Comparison of ENCODE assay signal across 28 mouse cellular contexts in the genomic region with DNA sequence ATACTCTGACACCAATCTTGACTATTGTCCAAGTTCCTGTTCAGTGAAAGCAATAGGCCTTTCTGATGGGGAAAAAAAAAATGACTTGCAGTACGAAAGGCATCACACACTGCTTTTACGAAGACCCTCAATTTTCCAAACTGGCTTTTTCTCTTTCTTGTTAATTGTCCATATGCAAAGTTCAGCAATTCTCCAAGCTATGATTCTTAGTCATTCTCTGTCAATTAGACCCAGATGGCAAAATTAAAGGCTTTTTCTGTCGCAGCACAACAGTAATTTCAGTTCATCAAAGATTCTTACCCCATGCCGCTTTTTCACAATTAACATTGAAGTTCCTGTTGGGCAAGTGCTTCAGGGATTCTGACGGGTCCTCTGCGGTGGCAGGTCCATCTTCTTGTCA.
A peak's percentile ranks its signal among the peaks of the same experiment; 100 is the strongest.
DNase-seq lines count a peak whose midpoint lies in the region; ATAC-seq lines count a peak whose summit lies in the region.
"Had no signal": no experiment of that assay in that cellular context is flagged by ENCODE, and none has a peak within 500 bp of the region (broad histone marks: within the 10 kb centered on the region; RNA-seq: fewer than 3 reads in every experiment).

No protein-coding gene starts in this region.

- 50% methylated on average over 6 of the region's 6 CpGs for WGBS in forebrain, embryonic 14.5 days
- WGBS in forebrain, embryonic 11.5 days, result 58% methylated on average over 6 of the region's 6 CpGs
- WGBS in embryonic facial prominence, embryonic 10.5 days, result 46% methylated on average over 6 of the region's 6 CpGs
- 43% methylated on average over 6 of the region's 6 CpGs for WGBS in forebrain, embryonic 16.5 days

- no peaks in the 10 kb centered on the region for H3K4me1 ChIP-seq in forebrain, embryonic 14.5 days (ENCODE audit: control insufficient read depth, insufficient read depth, low read length)
- H3K4me1 ChIP-seq in forebrain, embryonic 11.5 days (replicated peaks; ENCODE audit: control insufficient read depth, insufficient read depth, low read length), result no peaks in the 10 kb centered on the region
- H3K4me1 ChIP-seq in embryonic facial prominence, embryonic 10.5 days, result peaks cover 4% of the 10 kb centered on the region; the same call in 1 of the 2 replicates
- peaks cover 2% of the 10 kb centered on the region; the same call in 1 of the 2 replicates for H3K4me1 ChIP-seq in forebrain, embryonic 16.5 days (replicated peaks; ENCODE audit: control insufficient read depth, insufficient read depth, low read length)
- H3K4me1 ChIP-seq: embryonic facial prominence, embryonic 12.5 days; heart, embryonic 12.5 days; heart, embryonic 15.5 days; hindbrain, embryonic 10.5 days; hindbrain, embryonic 13.5 days; intestine, embryonic 15.5 days had no signal

- H3K27ac ChIP-seq in forebrain, embryonic 14.5 days (ENCODE audit: low read depth, low read length), result no peak overlapping the region
- no peak overlapping the region for H3K27ac ChIP-seq in forebrain, embryonic 11.5 days (ENCODE audit: low read depth, low read length)
- H3K27ac ChIP-seq in embryonic facial prominence, embryonic 10.5 days (replicated peaks), result no peak overlapping the region
- no peak overlapping the region for H3K27ac ChIP-seq in forebrain, embryonic 16.5 days (ENCODE audit: low read length)
- H3K27ac ChIP-seq: embryonic facial prominence, embryonic 12.5 days; gastrocnemius, adult 2 months; heart, embryonic 15.5 days; hindbrain, embryonic 10.5 days; hindbrain, embryonic 13.5 days; intestine, embryonic 15.5 days had no signal

- no peak overlapping the region for H3K9ac ChIP-seq in forebrain, embryonic 14.5 days (ENCODE audit: low read length)
- no peak overlapping the region for H3K9ac ChIP-seq in forebrain, embryonic 11.5 days (ENCODE audit: low read length)
- H3K9ac ChIP-seq in forebrain, embryonic 16.5 days (replicated peaks; ENCODE audit: low read depth, low read length), result no peak overlapping the region
- H3K9ac ChIP-seq: embryonic facial prominence, embryonic 12.5 days; heart, embryonic 12.5 days; heart, embryonic 15.5 days; hindbrain, embryonic 13.5 days; intestine, embryonic 15.5 days had no signal

- DNase-seq in forebrain, embryonic 14.5 days (ENCODE audit: low spot score), result peak; percentile 53
- no peak for DNase-seq in forebrain, embryonic 11.5 days (ENCODE audit: low spot score)
- DNase-seq in embryonic facial prominence, embryonic 10.5 days (ENCODE audit: low spot score), result peak; percentile 15
- DNase-seq in embryo, embryonic 11 days, result no peak
- DNase-seq: adrenal gland, adult 2 months; adrenal gland, postnatal 14 days; cerebellum, adult 11 months; cerebellum, adult 2 months; cerebellum, adult 9-11 months; cerebellum, postnatal 36 days; gastrocnemius, adult 2 months; gastrocnemius, postnatal 14 days; heart, adult 18-20 months; heart, postnatal 10 days; heart, postnatal 36 days; kidney, adult 11 months; kidney, adult 8-10 months had no signal

- ATAC-seq in forebrain, embryonic 14.5 days, result no peak
- no peak for ATAC-seq in forebrain, embryonic 11.5 days (replicated peaks; ENCODE audit: low FRiP score)
- ATAC-seq in forebrain, embryonic 16.5 days, result peak; percentile 57; the same call in 1 of the 2 replicates
- no peak for ATAC-seq in granulocyte monocyte progenitor cell, adult 5-6 weeks (replicated peaks; ENCODE audit: poor library complexity, severe bottlenecking)
- ATAC-seq: CD4-positive, CD25-positive, alpha-beta regulatory T cell, adult 4 months; hindbrain, embryonic 16.5 days; intestine, embryonic 15.5 days had no signal

- H3K9me3 ChIP-seq in forebrain, embryonic 14.5 days (replicated peaks; ENCODE audit: control insufficient read depth, low read length), result no peaks in the 10 kb centered on the region
- no peaks in the 10 kb centered on the region for H3K9me3 ChIP-seq in forebrain, embryonic 11.5 days (ENCODE audit: control insufficient read depth, low read length)
- no peaks in the 10 kb centered on the region for H3K9me3 ChIP-seq in embryonic facial prominence, embryonic 10.5 days
- H3K9me3 ChIP-seq in forebrain, embryonic 16.5 days (ENCODE audit: control insufficient read depth, low read length), result no peaks in the 10 kb centered on the region
- H3K9me3 ChIP-seq: embryonic facial prominence, embryonic 12.5 days; heart, embryonic 12.5 days; heart, embryonic 15.5 days; hindbrain, embryonic 10.5 days; hindbrain, embryonic 13.5 days; intestine, embryonic 15.5 days had no signal

- H3K4me2 ChIP-seq in forebrain, embryonic 14.5 days (ENCODE audit: low read length), result no peak overlapping the region
- no peak overlapping the region for H3K4me2 ChIP-seq in forebrain, embryonic 11.5 days (ENCODE audit: low read depth, low read length, severe bottlenecking)
- no peak overlapping the region for H3K4me2 ChIP-seq in forebrain, embryonic 16.5 days (ENCODE audit: low read length)
- H3K4me2 ChIP-seq: embryonic facial prominence, embryonic 12.5 days; heart, embryonic 12.5 days; heart, embryonic 15.5 days; hindbrain, embryonic 13.5 days; intestine, embryonic 15.5 days had no signal

- no peak overlapping the region for H3K4me3 ChIP-seq in forebrain, embryonic 14.5 days (ENCODE audit: low read depth, low read length)
- H3K4me3 ChIP-seq in forebrain, embryonic 11.5 days (ENCODE audit: low read depth, low read length), result no peak overlapping the region
- no peak overlapping the region for H3K4me3 ChIP-seq in embryonic facial prominence, embryonic 10.5 days
- H3K4me3 ChIP-seq in forebrain, embryonic 16.5 days (replicated peaks; ENCODE audit: low read length), result no peak overlapping the region
- H3K4me3 ChIP-seq: embryonic facial prominence, embryonic 12.5 days; erythroblast, embryonic 14.5 days; gastrocnemius, adult 2 months; heart, embryonic 12.5 days; heart, embryonic 15.5 days; hindbrain, embryonic 10.5 days; hindbrain, embryonic 13.5 days; intestine, embryonic 15.5 days had no signal

- H3K27me3 ChIP-seq in forebrain, embryonic 14.5 days (replicated peaks; ENCODE audit: control insufficient read depth, insufficient read depth, low read length), result no peaks in the 10 kb centered on the region
- no peaks in the 10 kb centered on the region for H3K27me3 ChIP-seq in forebrain, embryonic 11.5 days (ENCODE audit: control insufficient read depth, insufficient read depth, low read length)
- H3K27me3 ChIP-seq in embryonic facial prominence, embryonic 10.5 days (replicated peaks; ENCODE audit: low read depth, poor library complexity, severe bottlenecking), result no peaks in the 10 kb centered on the region
- H3K27me3 ChIP-seq in forebrain, embryonic 16.5 days (replicated peaks; ENCODE audit: control insufficient read depth, insufficient read depth, low read length), result no peaks in the 10 kb centered on the region
- H3K27me3 ChIP-seq: embryonic facial prominence, embryonic 12.5 days; heart, embryonic 12.5 days; heart, embryonic 15.5 days; hindbrain, embryonic 13.5 days; intestine, embryonic 15.5 days had no signal

- no peaks in the 10 kb centered on the region for H3K36me3 ChIP-seq in forebrain, embryonic 14.5 days (ENCODE audit: control insufficient read depth, insufficient read depth, low read length)
- H3K36me3 ChIP-seq in forebrain, embryonic 11.5 days (ENCODE audit: control insufficient read depth, insufficient read depth, low read length), result no peaks in the 10 kb centered on the region
- no peaks in the 10 kb centered on the region for H3K36me3 ChIP-seq in embryonic facial prominence, embryonic 10.5 days (replicated peaks)
- no peaks in the 10 kb centered on the region for H3K36me3 ChIP-seq in forebrain, embryonic 16.5 days (ENCODE audit: control insufficient read depth, insufficient read depth)
- H3K36me3 ChIP-seq: embryonic facial prominence, embryonic 12.5 days; heart, embryonic 12.5 days; heart, embryonic 15.5 days; hindbrain, embryonic 10.5 days; hindbrain, embryonic 13.5 days; intestine, embryonic 15.5 days had no signal

Comparison
In these comparisons a context has a peak if more than half of its experiments do, and no peak if none do; other contexts are left out.
1. DNase-seq: peak in forebrain, embryonic 14.5 days (single experiment) and embryonic facial prominence, embryonic 10.5 days (single experiment); none in forebrain, embryonic 11.5 days (single experiment) and embryo, embryonic 11 days (single experiment).